Mouse (Mus musculus): ENCODE measurements at regions not wholly inside any gene's neighbourhood (a gene's known extent, or its start where the extent isn't known, plus 50 kb on each side); places are given as distances from the start of the nearest gene placed in this dataset.

DNA sequence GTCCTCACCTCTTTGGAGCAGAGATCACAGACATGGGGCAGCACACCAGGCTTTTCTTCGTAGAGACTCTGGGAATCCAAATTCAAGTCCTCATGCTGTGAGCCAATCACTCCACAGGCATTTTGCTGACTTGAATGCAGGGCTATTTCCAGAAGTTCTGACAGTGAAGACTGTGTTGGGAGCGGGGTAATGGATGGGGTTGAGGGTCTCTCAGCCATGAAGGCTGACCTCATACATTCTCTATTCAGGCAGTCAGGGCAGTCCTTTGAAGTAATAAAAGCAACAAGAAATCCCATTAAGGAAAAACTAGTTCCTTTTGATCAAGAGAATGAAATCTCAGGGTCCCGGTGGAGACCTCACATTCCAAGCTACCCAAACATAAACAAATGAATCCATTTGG, 261.5 kb downstream of the 3100002H09Rik start:
- TF ChIP-seq POLR2A (IDR thresholded peaks at IDR 0.05; ENCODE audit: low read depth, low read length): no peak
- TF ChIP-seq CTCF (IDR thresholded peaks at IDR 0.05; ENCODE audit: extremely low read depth, insufficient read depth, insufficient read length, insufficient replicate concordance): no peak

Measured in spleen, adult 2 months (tissue).